Mouse (Mus musculus) kidney, postnatal 0 days (tissue): Measurements from ENCODE around the gene Il10rb. TPM values are rescaled to one million over a fixed set of nuclear protein-coding genes. Genes with fewer than 3 reads are reported as not detected.

Experiments
- ATAC-seq: fragments of 200-750 bp; cut with Nextera tagmentation; replicated peaks from 2 replicates; pipeline ENCODE4 v1.8.0; 2017; ENCODE audit warnings: low read depth, moderate number of reproducible peaks, moderate TSS enrichment, moderate library complexity; ENCODE audit not compliant: low FRiP score
- DNase-seq: peaks from one replicate; pipeline ENCODE4 v3.0.0-alpha.2; 2016; ENCODE audit warnings: low spot score
- H3K27ac ChIP-seq: fragments of 300-500 bp; sonication (generic); 2 replicates; pipeline ENCODE4 v1.5.1; 2014; ENCODE audit warnings: mild to moderate bottlenecking
- H3K27me3 ChIP-seq: fragments of 300-500 bp; sonication (generic); 2 replicates; pipeline ENCODE4 v1.6.1; 2014; ENCODE audit warnings: low read length, mixed read lengths; ENCODE audit not compliant: insufficient read depth
- H3K36me3 ChIP-seq: fragments of 300-500 bp; sonication (generic); 2 replicates; pipeline ENCODE4 v1.6.1; 2014; ENCODE audit warnings: low read length, mixed read lengths; ENCODE audit not compliant: insufficient read depth
- H3K4me1 ChIP-seq: fragments of 300-500 bp; sonication (generic); replicated peaks from 2 replicates; pipeline ENCODE4 v1.6.1; 2014; ENCODE audit warnings: antibody characterized with exemption, low read length, mixed read lengths; ENCODE audit not compliant: insufficient read depth
- H3K4me2 ChIP-seq: fragments of 300-500 bp; sonication (generic); 2 replicates; pipeline ENCODE4 v1.6.1; 2014; ENCODE audit warnings: mild to moderate bottlenecking, low read length, moderate library complexity, mixed read lengths
- H3K4me3 ChIP-seq: fragments of 300-500 bp; sonication (generic); replicated peaks from 2 replicates; pipeline ENCODE4 v1.5.1; 2014; ENCODE audit warnings: low read depth, low read length
- H3K9ac ChIP-seq: fragments of 300-500 bp; sonication (generic); 2 replicates; pipeline ENCODE4 v1.6.1; 2014; ENCODE audit warnings: low read depth, low read length
- H3K9me3 ChIP-seq: fragments of 300-500 bp; sonication (generic); replicated peaks from 2 replicates; pipeline ENCODE4 v1.6.1; 2016; ENCODE audit warnings: low read length, inconsistent platforms, mixed read lengths
- CTCF ChIP-seq: IDR thresholded peaks from 2 replicates; pipeline ENCODE4 v1.5.1; 2016; ENCODE audit warnings: antibody characterized with exemption, low read depth, mild to moderate bottlenecking, moderate library complexity
- WGBS: fragments of 180-500 bp; shearing (Covaris S2); extraction: QIAGEN DNeasy Blood & Tissue Kit; methylation state at CpG from one replicate; pipeline ENCODE4 v1.1.7; 2014; 5-methylcytosine and 5-hydroxymethylcytosine counted together
- polyA plus RNA-seq: library from polyadenylated mRNA; unstranded; fragments of >200 nt; fragmentation: Nextera tagmentation; extraction: Ambion mirVana; gene quantifications from 2 replicates; pipeline ENCODE4 v1.2.1, GENCODE M21; 2015

Il10rb gene
- polyA plus RNA-seq, 1 experiment from 2014 or later: 44.6 TPM

DNA sequence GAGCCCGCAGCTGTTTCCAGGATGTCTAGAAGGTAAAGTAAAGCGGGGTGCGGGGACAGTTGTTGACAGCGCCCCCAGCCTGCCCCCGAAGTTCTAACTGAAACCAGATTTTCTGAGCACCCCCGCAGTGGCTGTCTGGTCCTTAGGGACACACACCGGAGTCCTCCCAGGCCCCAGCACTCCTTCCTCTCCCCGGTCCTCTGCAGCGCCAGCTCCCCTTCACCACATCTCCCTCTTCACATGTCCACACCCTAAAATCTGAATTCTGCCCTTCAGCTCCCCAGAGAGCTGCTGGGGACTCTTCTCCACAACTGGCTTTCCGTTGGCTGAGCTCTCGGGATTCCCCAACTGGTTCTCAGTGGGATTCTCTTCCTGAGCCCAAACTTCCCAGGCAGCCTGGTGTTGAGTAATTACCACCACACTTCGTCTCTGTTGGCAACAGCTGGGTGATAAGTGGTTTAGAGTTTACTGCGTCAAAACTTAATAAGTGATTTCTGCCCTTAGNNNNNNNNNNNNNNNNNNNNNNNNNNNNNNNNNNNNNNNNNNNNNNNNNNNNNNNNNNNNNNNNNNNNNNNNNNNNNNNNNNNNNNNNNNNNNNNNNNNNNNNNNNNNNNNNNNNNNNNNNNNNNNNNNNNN is 739 bp downstream of the Il10rb start:
- TF ChIP-seq CTCF: 0 out of 2 replicates have a peak, but pooled peaks have one; percentile 7
- Histone ChIP-seq H3K4me3 (peak overlapping the region; percentile 74), H3K27me3 (no peaks in the 10 kb centered on the region), H3K27ac (peak overlapping the region; percentile 90), H3K9me3 (no peaks in the 10 kb centered on the region), H3K4me2 (peak overlapping the region; percentile 96), H3K9ac (peak overlapping the region; percentile 91), H3K4me1 (peaks cover 8% of the 10 kb centered on the region; the same call in 1 of the 2 replicates), H3K36me3 (peaks cover 9% of the 10 kb centered on the region; the same call in 1 of the 2 replicates)
- no peak; the same call in 1 of the 2 replicates for ATAC-seq
- peak; percentile 52 for DNase-seq
- 2% methylated on average over 13 of the region's 13 CpGs for WGBS

DNA sequence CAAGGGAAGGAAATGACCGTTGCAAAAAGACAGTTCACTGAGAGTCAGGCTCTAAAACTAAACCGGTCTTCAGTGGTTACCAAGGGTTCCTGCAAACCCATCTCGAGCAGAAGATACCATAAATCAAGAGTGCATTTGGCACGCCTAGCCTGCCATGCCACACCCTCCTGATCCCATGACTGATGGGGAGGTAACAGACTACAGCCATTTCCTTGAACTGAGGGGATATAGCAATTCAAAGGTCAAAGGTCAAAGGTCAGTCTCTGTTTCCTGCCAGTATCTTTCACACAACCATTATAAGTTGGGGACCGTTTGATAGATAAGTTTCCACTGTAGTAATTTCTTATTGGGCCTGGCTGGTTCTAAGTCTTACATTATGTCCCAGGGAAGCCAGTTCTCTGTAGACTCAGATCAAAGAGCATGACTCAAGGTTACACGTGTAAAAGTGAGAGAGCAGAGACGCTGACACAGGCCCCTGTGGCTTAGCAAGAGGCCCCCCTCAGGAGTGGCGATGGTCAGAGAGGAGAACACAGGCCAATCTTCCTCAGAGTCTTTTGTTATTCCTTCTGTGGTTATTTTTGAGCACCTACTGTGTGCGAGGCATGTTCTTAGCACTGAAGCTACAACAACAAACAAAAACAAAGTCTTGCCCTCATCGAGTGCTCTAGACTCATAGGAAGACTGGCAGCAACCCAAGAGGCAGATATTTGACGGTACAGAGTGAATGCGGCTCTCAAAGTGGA is 7.3 kb downstream of the Il10rb start:
- no peaks in the 10 kb centered on the region for H3K27me3 ChIP-seq
- peaks cover 8% of the 10 kb centered on the region; the same call in 1 of the 2 replicates for H3K36me3 ChIP-seq
- H3K4me2 ChIP-seq: no peak overlapping the region
- ATAC-seq (0 out of 2 replicates have a peak, but pooled peaks have one; percentile 45), DNase-seq (peak; percentile 57)
- no peak overlapping the region for H3K4me3 ChIP-seq
- 39% methylated on average over 12 of the region's 12 CpGs for WGBS
- H3K27ac ChIP-seq: no peak overlapping the region
- H3K4me1 ChIP-seq: no peaks in the 10 kb centered on the region
- H3K9ac ChIP-seq: no peak overlapping the region
- H3K9me3 ChIP-seq: no peaks in the 10 kb centered on the region
- TF ChIP-seq CTCF: no peak

DNA sequence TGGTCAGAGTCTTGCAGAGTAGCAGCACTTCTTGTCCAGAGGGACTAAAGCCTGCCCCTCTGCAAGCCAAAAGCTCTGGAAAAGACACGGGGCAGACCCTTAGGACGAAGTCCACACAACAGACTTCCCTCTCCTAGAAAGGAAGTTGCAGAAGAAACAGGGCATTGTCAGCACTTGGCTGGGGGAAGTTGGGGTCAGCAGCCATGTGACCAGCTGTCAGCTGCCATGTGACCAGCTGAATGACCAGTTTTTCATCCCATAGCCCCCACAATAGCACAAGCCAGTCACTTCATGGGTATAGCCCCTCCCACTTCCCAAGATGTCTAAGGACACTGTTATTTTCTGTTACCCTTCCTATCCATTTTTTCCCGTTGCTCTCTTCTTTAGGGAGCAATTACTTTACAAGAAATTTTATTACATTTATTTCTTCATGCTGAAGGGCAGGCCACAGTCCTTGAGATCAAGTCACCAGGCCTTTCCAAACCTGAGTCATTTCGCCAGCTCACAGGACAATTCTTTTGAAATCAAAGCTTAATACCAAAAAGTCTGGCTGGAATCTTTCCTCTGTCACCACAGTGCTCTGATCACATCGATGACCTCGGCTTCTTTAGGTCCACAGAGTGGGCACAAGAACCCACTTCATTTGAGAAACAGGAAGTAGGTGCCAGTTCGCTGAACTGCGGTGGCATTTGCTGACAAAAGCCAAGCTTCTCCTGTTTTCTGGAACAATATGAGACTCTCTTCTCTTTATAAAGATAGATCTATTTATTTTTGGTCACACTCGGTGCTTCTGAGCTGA is 9.6 kb downstream of the Il10rb start:
- H3K9me3 ChIP-seq: no peaks in the 10 kb centered on the region
- DNase-seq (no peak), ATAC-seq (no peak)
- H3K27ac ChIP-seq: 0 out of 2 replicates have a peak overlapping the region, but pooled peaks have one; percentile 13
- peaks cover 17% of the 10 kb centered on the region for H3K36me3 ChIP-seq
- WGBS: 74% methylated on average over 9 of the region's 9 CpGs
- no peak overlapping the region for H3K4me2 ChIP-seq
- no peak overlapping the region for H3K9ac ChIP-seq
- TF ChIP-seq CTCF: no peak
- H3K4me1 ChIP-seq: no peaks in the 10 kb centered on the region
- no peak overlapping the region for H3K4me3 ChIP-seq
- H3K27me3 ChIP-seq: no peaks in the 10 kb centered on the region

DNA sequence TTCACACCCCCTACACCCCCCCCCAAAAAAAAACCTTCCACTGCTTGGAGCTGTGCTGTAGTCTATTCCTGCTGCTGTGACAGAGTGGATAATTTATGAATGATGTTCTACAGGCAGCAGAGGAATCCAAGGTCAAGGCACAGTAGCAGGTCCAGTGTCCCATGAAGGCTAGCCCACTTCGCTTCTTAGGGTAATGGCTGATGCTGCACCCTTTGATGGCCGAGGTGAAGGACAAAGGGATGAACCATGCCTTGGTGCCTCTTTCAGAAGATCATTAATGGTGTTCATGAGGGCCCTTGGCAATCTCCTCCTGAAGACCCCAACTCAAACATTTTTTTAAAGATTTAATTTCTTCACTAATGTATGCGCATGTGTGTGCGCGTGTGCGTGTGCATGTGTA is 10.4 kb downstream of the Il10rb start:
- ATAC-seq: no peak
- H3K4me2 ChIP-seq: no peak overlapping the region
- 0 out of 2 replicates have a peak overlapping the region, but pooled peaks have one; percentile 13 for H3K27ac ChIP-seq
- WGBS: 92% methylated on average over 6 of the region's 6 CpGs
- no peak for DNase-seq
- no peak overlapping the region for H3K4me3 ChIP-seq
- H3K9me3 ChIP-seq: no peaks in the 10 kb centered on the region
- H3K36me3 ChIP-seq: peaks cover 20% of the 10 kb centered on the region
- no peak for TF ChIP-seq CTCF
- no peaks in the 10 kb centered on the region for H3K4me1 ChIP-seq
- no peak overlapping the region for H3K9ac ChIP-seq
- no peaks in the 10 kb centered on the region for H3K27me3 ChIP-seq

DNA sequence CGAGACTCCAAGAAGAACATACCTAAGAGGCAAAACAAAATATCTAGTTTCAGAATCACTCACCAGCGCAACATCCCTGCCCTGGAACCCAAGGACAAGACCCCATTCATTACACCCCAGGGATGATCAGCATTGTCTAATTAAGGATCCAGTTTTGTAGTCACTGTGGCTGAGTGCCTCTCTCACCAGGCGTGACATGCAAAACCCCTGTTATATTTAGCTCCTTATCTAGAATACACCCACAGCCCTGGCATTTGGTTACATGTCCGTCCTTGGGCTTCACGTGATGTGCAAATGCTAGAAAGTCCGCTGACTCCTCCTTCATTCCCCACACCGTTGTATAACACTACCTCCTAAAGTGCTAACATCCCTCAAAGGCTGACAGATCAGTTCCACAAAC is 11.0 kb downstream of the Il10rb start:
- no peaks in the 10 kb centered on the region for H3K9me3 ChIP-seq
- WGBS: 59% methylated on average over 7 of the region's 7 CpGs
- no peak overlapping the region for H3K4me2 ChIP-seq
- ATAC-seq: no peak
- no peak overlapping the region for H3K4me3 ChIP-seq
- no peak for TF ChIP-seq CTCF
- no peak overlapping the region for H3K9ac ChIP-seq
- H3K36me3 ChIP-seq: peaks cover 26% of the 10 kb centered on the region
- no peak overlapping the region for H3K27ac ChIP-seq
- no peaks in the 10 kb centered on the region for H3K27me3 ChIP-seq
- peak; percentile 40 for DNase-seq
- H3K4me1 ChIP-seq: no peaks in the 10 kb centered on the region

DNA sequence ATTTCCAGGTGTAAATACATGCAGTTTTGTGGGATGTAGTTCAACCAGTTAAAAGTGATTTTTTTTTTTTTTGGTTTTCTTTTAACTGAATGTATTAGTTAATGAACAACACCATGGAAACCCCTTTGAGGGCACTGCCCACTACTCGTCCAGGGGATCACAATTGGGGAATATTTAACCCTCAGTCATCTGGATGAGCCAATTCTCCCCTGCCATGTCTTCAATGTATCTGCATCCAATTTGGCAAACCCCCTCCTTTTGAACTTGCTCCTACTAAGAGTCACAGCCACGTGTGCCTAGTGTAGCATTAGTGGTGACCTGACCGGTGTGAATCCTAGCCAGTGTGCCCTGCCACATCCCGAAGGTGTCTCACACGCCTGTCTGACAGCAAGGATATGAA is 12.6 kb downstream of the Il10rb start:
- H3K4me1 ChIP-seq: no peaks in the 10 kb centered on the region
- DNase-seq: no peak
- 67% methylated on average over 5 of the region's 5 CpGs for WGBS
- H3K27ac ChIP-seq: no peak overlapping the region
- H3K9me3 ChIP-seq: no peaks in the 10 kb centered on the region
- peaks cover 32% of the 10 kb centered on the region for H3K36me3 ChIP-seq
- H3K4me2 ChIP-seq: no peak overlapping the region
- H3K27me3 ChIP-seq: no peaks in the 10 kb centered on the region
- no peak overlapping the region for H3K9ac ChIP-seq
- no peak overlapping the region for H3K4me3 ChIP-seq
- no peak for ATAC-seq
- no peak for TF ChIP-seq CTCF
